Mouse (Mus musculus) heart, postnatal 36 days (tissue): ENCODE measurements at regions not wholly inside any gene's neighbourhood (a gene's known extent, or its start where the extent isn't known, plus 50 kb on each side); places are given as distances from the start of the nearest gene placed in this dataset.

Source experiments
- DNase-seq, 2 experiments: peaks; one replicate each; pipeline ENCODE4 v3.0.0; 2021 to 2022
- intact Hi-C: fragments of 180-260 bp; cut with DNase I; formaldehyde crosslinking; loops from one replicate; pipeline ENCODE4 v1.15.1; 2025

- no peak for DNase-seq
- intact Hi-C loops, result loop anchor here (5.0 kb wide), 2 partner anchors 43 to 182 kb away; no protein-coding TSS in a partner anchor
Observed at GRCm38 (mm10) chr11:22675047-22675446, 163.2 kb downstream of the Tmem17 start.

GRCm38 (mm10) chr11:22675754-22676153, 163.9 kb downstream of the Tmem17 start:
- DNase-seq, result no peak
- intact Hi-C loops, result loop anchor here (2.0 to 5.0 kb wide), 3 partner anchors 43 to 283 kb away; no protein-coding TSS in a partner anchor

DNA sequence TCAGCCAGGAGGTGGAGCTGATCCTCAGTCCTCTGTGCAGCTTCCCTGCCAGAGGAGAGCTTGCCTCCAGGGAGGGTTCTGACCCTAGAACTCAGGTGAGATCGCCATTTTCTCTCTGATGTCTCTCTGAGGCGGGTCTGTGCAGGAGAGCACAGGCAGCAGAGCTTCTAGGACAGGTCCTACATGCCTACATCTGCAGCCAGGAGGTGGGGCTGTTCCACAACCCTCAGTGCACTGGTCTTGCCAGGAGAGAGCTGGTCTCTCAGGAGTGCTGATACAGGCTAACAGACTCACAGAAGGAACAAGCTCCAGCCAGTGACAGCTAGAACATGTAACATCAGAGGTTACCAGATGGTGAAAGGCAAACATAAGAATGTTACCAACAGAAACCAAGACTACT, 165.4 kb downstream of the Tmem17 start:
- intact Hi-C loops, result loop anchor here (2.0 to 5.0 kb wide), 3 partner anchors 45 to 281 kb away; no protein-coding TSS in a partner anchor
- DNase-seq, result peak in 1 of 2 experiments; percentile 43

GRCm38 (mm10) chr11:22684576-22684975, 172.7 kb downstream of the Tmem17 start:
- DNase-seq, result no peak
- intact Hi-C loops, result no loop called here

DNA sequence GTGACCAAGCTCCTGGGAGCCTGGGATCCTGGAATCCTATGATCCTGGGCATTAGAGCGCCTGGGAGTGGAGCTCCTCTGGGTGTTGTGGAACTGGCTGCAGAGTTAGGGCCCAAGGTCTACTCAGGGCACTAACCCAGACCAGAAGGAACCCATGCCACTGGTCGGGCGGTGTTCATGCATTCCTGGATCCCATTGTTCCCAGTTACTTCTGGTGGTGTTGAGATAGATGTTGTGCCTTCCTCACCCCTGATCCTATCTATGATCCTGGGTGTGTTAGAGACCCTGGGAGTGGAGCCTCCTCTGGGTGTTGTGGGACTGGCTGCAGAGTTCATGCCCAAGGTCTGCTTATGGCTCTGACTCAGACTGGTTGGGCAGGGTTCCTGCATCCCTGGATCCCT, 169.9 kb downstream of the B3gnt2 start:
- intact Hi-C loops, result no loop called here
- DNase-seq, result no peak

DNA sequence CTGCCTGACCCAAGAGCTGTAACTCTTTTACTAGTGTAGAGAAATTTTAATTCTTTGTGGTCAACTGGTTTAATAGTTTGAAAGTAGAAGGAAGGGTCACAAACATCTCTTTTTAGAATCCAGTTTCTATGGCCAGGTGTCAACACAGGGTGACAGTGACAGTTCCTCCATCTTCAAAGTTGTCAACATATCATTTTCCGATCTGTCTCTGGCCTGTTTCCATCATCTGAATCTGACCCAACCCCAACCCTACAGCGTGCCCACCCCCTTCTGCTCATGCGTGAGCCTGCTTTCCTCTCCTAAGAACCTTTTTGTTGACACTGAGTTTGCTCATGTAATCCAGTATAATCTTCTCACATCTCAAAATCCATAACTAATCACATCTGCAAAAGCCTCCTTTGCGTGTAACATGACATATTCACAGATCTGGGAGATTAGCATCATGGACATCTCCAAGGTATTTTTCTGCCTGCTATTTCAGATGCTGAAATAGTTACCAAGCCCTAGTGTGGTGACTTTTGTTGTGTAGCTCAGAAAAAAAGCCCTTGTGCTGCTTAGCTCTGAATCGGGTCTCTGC, 168.4 kb downstream of the B3gnt2 start:
- intact Hi-C loops, result no loop called here
- no peak for DNase-seq

DNA sequence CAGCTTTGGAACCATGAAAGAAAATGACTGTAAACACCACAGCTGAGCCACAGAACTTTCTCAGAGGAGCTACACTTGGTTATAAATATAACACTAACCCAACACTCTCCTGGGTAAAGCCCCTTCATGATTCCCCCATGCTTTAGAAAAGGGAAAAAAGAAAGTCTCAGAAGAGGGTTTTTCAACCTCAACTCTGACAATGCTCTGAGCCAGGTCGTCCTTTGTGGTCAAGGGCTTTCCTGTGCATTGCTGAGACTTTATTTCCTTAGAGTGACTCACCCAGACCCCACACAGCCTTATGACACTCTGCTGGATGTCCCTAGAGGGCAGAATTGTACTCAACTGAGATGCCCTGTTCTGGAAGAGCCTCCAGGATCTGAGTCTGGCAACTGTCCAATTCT, 167.8 kb downstream of the B3gnt2 start:
- intact Hi-C loops, result no loop called here
- DNase-seq, result no peak

DNA sequence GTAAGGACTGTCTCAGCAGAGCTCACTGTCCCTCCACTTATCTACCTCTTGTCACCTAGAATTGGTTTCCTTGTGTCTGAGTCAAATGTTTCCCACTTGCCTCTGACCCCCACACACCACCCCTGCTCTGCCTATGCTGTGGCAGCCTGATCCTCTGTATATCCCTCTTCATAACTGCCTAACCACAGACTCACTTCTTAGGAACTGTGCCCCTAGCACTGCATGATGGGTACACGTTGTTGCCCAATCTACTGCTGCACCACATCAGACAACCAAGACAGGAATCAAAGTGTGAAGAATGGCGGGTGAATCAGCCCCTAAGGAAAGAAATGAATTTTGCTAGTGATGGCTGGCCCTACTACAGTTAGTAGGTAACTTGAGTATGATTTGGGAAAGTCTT, 167.4 kb downstream of the B3gnt2 start:
- DNase-seq, result no peak
- intact Hi-C loops, result no loop called here

- intact Hi-C loops, result no loop called here
Observed at GRCm38 (mm10) chr11:22693984-22694383, 166.8 kb downstream of the B3gnt2 start.

DNA sequence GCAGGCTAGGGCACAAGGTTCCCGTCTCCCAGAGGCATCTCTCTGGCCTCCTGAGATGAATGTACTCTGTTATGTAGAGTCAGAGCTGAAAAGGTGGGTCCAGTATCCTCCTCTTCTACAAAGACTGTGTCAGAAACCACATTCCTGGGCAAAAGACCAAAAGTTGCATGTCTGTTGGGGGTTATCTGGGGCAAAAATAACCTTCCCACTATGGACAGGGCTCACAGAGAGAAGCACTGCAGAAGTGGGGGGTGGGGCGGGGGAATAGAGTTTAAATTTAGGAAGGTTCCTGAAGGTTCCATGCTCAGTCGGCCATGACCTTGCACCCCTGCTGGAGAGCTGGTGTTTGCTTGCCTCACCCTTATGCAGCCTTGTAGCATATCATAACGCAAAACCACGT, 165.9 kb downstream of the B3gnt2 start:
- no peak for DNase-seq
- intact Hi-C loops, result no loop called here

More at GRCm38 (mm10) chr11:22693984-22694383, 166.8 kb downstream of the B3gnt2 start:
- DNase-seq, result no peak

GRCm38 (mm10) chr11:22695237-22695636, 165.5 kb downstream of the B3gnt2 start:
- no peak for DNase-seq
- intact Hi-C loops, result no loop called here

GRCm38 (mm10) chr11:22698057-22698941, 162.5 kb downstream of the B3gnt2 start:
- intact Hi-C loops, result no loop called here
- DNase-seq, result peak in 1 of 2 experiments; percentile 23

GRCm38 (mm10) chr11:22706082-22706481, 154.7 kb downstream of the B3gnt2 start:
- intact Hi-C loops, result no loop called here
- DNase-seq, result no peak
